Mouse (Mus musculus): ENCODE results near the gene Fam208a.

The Fam208a gene

GRCm38 (mm10) chr14:27428573-27428972, at the start of gene Fam208a:
Gene Fam208a, plus strand, starts transcription at chr14:27428834.
- peak; percentile 90 to 95 for DNase-seq (ENCODE audit: low spot score in 2 of 2)

DNA sequence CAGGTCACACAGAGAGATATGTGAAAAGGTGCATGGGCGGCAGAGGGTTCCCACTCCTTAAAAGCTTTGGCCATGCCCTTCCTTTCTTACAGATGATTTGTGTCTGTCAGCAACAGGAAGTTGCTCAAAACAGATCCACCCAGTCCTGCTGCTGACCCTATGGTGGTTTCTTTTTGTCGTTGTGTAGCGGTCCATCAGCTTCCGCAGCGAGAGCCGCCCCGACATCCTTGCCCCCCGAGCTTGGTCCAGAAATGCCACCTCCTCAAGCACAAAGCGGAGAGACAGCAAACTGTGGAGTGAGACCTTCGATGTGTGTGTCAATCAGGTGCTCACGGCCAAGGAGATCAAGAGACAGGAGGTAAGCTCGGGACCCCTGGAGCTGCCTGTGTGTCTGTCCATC, 49.2 kb upstream of the Fam208a start:
- no peak for DNase-seq (ENCODE audit: low spot score in 2 of 2)

- no peak for DNase-seq (ENCODE audit: low spot score in 2 of 2)
Measured at GRCm38 (mm10) chr14:27381459-27381858, 47.2 kb upstream of the Fam208a start.

DNA sequence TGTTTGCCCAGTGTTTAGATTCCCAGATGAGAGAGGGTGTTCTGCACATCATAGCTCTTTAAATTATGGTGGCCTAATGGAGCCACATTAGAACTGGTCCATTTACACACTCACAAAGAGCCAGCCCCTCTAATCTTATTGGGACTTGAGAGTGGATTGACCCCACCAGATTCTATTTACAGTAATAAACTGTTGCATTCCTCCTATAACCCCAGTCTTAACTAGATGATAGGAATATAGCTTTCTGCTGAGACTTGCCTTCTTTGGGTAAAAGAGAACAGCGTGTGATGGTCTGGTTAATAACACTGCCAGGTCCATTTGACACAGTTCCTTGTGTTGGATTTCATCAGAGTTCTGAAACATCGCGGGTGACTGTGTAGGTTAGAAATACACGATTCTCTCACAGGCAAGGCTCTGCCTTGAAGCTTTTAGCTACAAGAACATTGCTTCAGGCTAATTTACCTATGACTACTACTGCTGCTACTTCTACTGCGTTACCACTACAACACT, 45.3 kb upstream of the Fam208a start:
- no peak for DNase-seq (ENCODE audit: low spot score in 2 of 2)

- no peak for DNase-seq (ENCODE audit: low spot score in 2 of 2)
Measured at GRCm38 (mm10) chr14:27384143-27384542, 44.5 kb upstream of the Fam208a start.

GRCm38 (mm10) chr14:27388616-27389015, 40.0 kb upstream of the Fam208a start:
- DNase-seq (ENCODE audit: low spot score in 2 of 2) = no peak

GRCm38 (mm10) chr14:27389722-27390121, 38.9 kb upstream of the Fam208a start:
- DNase-seq (ENCODE audit: low spot score in 2 of 2) = no peak

- no peak for DNase-seq (ENCODE audit: low spot score in 2 of 2)
Measured at GRCm38 (mm10) chr14:27390663-27391062, 38.0 kb upstream of the Fam208a start.

DNA sequence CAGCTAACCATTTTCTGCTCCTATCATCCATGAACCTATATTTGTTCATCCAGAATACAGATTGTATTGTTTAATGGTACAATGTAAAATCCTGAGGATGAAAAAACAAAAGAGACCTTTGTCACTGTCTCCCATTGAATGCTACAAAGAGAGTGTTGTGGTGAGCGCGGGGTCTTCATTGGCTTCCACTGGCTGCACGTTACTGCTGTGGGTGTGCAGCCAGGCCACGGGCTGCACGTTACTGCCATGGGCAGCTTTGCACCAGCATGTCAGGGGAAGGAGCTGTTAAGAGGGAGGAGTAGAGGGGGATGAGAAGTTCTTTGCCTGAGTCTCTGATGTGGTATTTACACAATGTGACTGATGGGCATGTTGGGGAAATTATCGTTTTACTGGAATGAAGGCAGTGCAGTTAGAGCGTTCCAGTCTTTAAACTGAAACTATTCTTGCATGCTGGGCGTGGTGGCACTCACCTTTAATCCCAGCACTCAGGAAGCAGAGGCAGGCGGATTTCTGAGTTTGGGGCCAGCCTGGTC, 36.8 kb upstream of the Fam208a start:
- no peak for DNase-seq (ENCODE audit: low spot score in 2 of 2)

GRCm38 (mm10) chr14:27392660-27393059, 36.0 kb upstream of the Fam208a start:
- DNase-seq (ENCODE audit: low spot score in 2 of 2) = no peak

- DNase-seq (ENCODE audit: low spot score in 2 of 2) = no peak
Measured at GRCm38 (mm10) chr14:27393806-27394205, 34.8 kb upstream of the Fam208a start.

- peak; percentile 52 to 57 for DNase-seq (ENCODE audit: low spot score in 2 of 2)
Measured at GRCm38 (mm10) chr14:27396424-27396823, 32.2 kb upstream of the Fam208a start.

GRCm38 (mm10) chr14:27397526-27397925, 31.1 kb upstream of the Fam208a start:
- no peak for DNase-seq (ENCODE audit: low spot score in 2 of 2)

- no peak for DNase-seq (ENCODE audit: low spot score in 2 of 2)
Measured at GRCm38 (mm10) chr14:27400495-27400894, 28.1 kb upstream of the Fam208a start.

DNA sequence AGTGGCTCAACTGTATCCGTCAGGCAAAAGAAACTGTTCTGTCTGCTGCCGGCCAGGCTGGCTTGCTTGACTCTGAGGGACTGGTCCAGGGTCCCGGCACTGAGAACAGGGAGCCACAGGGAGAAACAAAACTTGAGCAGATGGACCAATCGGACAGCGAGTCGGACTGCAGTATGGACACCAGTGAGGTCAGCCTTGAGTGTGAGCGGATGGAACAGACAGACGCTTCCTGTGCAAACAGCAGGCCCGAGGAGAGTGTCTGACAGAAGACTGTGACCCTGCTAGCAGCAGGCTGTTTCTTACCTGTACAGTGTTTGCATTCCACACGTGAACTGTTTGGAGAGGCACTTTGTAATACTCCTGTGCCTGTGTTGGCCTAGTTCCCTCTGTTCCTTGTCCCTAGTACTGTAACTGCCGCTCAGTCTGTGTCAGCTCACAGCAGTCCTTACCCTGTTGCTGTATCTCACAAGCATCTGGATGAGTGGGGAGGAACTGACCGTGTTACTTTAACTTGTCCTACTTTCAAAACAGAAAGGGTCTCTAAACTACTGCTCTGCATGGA, 26.8 kb upstream of the Fam208a start:
- no peak for DNase-seq (ENCODE audit: low spot score in 2 of 2)

DNA sequence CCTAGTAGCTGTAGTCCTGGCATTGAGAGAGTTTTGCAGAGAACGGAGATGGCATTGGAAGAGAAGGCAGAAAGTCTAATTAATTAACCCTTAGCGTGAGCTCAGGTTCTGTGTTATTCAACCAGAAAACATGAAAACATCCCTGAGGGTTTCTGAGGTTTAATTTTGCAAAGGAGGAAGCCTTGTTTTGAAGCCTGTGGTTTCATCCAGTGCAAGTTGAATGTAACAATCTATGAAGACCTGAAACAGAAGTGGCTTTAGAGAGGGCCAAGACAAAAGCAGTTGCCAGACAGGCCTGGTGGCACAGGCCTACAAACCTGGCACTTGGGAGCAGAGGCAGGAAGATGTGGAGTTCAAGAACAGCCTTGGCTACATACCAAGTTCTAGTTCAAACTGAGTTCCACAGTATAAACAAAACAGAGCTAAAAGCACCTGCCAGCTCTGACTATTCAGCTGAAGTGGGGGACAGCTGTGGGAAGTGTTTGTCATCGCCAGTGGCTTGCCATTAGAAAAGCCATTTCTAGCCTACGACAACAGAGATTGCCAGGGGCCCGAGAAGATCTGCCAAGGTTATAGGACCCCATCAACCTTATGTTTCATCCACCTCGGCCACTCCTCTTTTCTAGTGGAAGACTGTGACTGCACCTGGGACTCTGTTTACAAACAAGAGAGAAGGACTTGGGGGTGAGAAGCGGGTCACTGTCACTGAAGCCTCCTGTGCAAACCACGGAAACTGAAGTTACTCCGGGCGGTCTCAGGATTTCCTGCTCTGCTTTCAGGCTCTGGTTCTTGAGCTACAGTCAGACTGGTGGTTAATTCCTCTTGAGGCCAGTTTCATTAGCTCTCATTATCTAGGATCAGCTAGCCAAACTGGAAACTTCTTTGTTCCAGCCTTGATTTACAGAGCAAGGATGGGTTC, 26.0 kb upstream of the Fam208a start:
- DNase-seq (ENCODE audit: low spot score in 2 of 2) = no peak

DNA sequence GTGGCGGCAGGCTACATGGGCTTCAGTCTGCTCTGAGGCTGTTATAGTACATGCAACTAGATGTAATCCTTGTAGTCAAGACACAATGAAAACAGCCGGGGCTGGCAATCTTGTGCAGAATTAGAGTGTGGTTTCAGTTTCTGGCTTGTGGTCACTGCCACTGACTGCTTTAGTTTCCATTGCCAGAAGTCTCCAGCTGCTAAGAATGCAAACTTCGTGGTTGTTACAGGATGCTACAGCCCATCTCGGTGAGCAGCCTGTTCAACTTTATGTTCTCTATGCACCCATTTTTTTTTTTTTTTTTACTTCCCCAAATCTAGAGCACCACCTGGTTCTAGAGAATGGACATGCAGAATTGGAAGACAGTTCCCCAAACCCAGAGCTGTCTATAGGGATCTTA, 23.2 kb upstream of the Fam208a start:
- DNase-seq (ENCODE audit: low spot score in 2 of 2) = no peak

DNA sequence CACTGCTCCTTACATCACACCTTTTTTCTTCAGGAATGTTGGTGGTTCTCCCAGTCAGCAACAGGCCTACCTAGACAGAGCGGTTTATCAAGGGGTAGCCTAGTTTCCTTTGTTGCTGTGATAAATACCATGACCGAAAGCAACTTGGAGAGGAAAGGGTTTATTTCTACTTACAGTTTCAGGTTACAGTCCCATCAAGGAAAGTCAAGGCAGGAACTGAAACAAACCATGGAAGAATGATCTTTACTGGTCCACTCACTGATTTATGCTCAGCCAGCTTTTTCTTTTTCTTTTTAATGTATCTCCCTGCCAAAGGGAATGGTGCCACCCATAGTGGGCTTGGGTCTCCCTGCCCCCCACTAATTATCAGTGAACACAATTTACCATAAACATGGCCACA, 22.7 kb upstream of the Fam208a start:
- DNase-seq (ENCODE audit: low spot score in 2 of 2) = no peak

DNA sequence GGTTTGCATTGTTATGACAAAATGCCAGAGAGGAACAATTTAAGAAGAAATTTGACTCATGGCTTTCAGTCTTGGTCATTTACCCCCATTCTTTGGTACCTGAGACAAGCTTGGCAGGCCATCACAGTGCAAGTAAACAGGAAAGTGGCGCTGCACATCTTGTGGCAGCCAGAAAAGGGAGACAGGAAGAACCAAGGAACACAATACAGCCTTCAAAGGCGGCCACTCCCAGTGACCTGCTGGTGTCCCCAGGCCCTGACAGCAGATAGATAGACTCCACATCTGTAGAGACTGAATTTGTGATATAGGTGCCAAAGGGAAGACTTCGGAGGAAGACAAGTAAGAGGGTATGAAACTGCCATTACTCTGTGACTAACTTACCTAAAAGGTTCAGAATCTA, 20.4 kb upstream of the Fam208a start:
- DNase-seq (ENCODE audit: low spot score in 2 of 2) = no peak

DNA sequence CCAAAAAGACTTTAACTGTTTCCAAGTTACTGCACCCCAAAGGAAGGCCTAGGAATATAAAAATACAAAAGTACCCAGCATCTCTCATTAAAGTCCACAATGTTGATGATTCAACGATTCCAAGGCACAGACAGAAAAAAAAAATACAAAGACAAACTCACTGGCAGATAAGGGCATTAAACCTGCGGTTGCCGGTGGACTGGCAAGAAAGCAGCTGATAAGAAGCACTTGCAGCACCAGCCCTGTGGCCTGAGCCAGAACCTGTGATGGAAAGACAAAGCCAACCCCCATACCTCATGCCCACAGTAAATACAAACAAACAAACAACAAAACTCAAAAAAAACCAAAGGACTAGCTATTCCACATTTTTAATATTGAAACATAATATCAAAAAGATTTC, 19.0 kb upstream of the Fam208a start:
- no peak for DNase-seq (ENCODE audit: low spot score in 2 of 2)

DNA sequence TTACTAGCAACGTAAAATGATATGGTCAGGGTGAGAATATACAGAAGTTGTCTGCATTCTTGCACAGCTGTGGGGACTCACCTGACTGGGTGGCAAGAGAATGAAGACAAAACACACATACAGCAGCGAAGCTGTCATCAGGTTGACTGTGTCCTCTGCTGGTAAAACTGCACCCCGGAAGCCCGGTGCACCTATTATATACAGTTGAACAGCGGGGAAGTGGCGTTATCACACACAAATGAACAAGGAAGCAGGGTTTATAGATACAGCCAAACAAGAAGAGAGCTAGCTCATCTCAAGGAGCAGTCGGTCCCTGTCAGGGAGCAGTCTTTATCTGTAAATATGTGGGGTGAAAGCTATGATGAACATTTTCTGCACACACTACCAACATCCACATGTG, 17.1 kb upstream of the Fam208a start:
- DNase-seq (ENCODE audit: low spot score in 2 of 2) = no peak

- DNase-seq (ENCODE audit: low spot score in 2 of 2) = no peak
Measured at GRCm38 (mm10) chr14:27412699-27413098, 15.9 kb upstream of the Fam208a start.

DNA sequence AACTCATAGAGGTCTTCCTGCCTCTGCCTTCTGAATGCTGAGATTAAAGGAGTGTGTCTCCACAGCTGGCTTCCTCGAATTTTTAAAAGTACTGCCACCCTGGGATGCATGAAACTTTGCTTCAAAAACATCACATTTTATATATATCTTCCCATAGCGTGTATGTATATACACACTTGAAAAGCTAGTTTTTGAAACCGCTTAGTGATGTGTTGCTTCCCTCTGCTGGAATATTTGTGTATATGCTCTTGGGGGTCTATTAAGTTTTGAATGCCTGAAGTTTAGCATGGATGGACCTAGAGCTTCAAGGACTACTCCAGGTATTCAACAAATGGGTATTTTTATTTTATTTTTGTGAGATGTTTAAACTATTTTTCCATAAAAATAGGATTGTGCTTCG, 14.7 kb upstream of the Fam208a start:
- DNase-seq (ENCODE audit: low spot score in 2 of 2) = no peak

All from urinary bladder, postnatal 36 days (tissue).